Mouse (Mus musculus) kidney, adult 2 months (tissue): ENCODE data around the gene Mageb3.

Experiments
- CTCF ChIP-seq: fragments of 200-500 bp; conservative IDR thresholded peaks from 2 replicates; pipeline ENCODE4 v1.5.1; 2011; ENCODE audit warnings: low read depth, mild to moderate bottlenecking, control low read depth, low read length, moderate library complexity, mixed read lengths; ENCODE audit not compliant: insufficient read depth, insufficient read length
- POLR2A ChIP-seq: fragments of 200-500 bp; IDR thresholded peaks from one replicate; pipeline ENCODE4 v1.6.1; 2011; ENCODE audit warnings: low read depth, low read length, control low read depth

DNA sequence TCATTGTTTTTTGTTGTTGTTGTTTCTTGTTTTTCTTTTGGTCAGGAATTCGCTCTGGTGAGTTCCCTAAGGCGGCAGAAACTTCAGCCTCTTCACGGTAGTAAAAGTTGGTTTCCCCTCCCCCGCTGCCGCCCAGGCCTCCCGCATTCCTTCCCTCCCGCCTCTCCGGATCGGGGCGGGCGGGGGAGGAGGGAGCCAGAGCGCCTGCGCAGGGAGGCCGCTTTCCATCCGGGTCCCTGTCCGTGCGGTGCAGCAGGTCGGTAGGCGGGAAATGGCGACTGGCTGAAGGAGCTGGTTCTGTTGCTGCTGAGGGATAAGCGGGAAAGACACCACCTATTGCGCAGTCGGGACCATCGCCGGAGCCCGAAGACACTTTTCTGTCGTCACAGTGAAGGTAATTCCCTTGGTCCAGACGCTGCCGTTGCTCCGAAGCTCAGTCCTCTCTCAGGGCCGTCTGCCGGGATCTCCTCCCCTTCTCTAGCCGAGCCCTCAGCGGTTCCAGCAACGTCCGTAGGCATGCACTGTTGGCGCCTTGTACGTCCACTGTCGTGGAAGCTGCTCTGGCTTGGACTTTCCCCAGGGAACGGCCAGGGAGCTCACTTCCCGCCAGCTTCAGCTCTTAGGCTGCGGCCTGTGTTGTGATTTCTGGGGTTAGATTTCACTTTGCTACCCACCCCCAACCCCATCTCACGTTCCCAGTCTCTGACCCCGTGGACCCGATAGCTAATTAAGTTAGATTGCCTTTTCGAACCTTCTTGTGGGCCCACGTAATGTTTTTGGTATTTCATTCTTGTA is 529 bp upstream of the Mageb3 start:
- TF ChIP-seq POLR2A (peak; percentile 73), CTCF (no peak)
